Mouse (Mus musculus): ENCODE results near the gene Susd4.

GRCm38 (mm10) chr1:182902906-182903305, 139.2 kb downstream of the Susd4 start:
- no peak for TF ChIP-seq CTCF (IDR thresholded peaks at IDR 0.05; ENCODE audit: borderline replicate concordance, extremely low read depth, insufficient read depth, insufficient read length)
- TF ChIP-seq POLR2A (IDR thresholded peaks at IDR 0.05; ENCODE audit: borderline replicate concordance, extremely low read depth, insufficient read depth, insufficient read length, poor library complexity, severe bottlenecking): no peak

All from brain, embryonic 14.5 days (tissue).